Mouse (Mus musculus) duodenum, adult 2 months (tissue): ENCODE results near the gene Gm49366. TPM values are rescaled to one million over a fixed set of nuclear protein-coding genes. Genes with fewer than 3 reads are reported as not detected.

ENCODE experiments used
- polyA plus RNA-seq: library from polyadenylated mRNA; depleted of rRNA; stranded (reverse); fragments of >200 nt; gene quantifications from 2 replicates; pipeline ENCODE4 v1.2.3, GENCODE M21; 2012; ENCODE audit warnings: low replicate concordance; rRNA removed

Gm49366 gene
- not detected in 2 replicates for polyA plus RNA-seq

DNA sequence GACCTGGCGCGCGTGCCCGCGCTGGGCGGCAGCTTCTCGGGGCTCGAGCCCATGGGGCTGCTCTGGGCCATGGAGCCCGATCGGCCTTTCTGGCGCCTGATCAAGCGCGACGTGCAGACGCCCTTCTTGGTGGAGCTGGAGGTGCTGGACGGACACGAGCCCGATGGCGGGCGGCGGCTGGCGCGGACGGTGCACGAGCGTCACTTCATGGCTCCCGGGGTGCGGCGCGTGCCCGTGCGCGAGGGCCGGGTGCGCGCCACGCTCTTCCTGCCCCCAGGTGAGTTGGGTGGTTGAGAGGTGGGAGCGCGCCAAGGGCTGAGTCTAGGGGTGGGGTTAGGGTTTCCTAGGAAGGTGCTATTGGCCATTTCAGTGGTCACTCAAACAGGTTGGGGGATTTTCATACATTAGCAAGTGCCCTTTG lies at the start of gene Gm49366:
TSS of gene Gm49366 (plus strand) at position 245 of the 421 bp plus-strand sequence.

DNA sequence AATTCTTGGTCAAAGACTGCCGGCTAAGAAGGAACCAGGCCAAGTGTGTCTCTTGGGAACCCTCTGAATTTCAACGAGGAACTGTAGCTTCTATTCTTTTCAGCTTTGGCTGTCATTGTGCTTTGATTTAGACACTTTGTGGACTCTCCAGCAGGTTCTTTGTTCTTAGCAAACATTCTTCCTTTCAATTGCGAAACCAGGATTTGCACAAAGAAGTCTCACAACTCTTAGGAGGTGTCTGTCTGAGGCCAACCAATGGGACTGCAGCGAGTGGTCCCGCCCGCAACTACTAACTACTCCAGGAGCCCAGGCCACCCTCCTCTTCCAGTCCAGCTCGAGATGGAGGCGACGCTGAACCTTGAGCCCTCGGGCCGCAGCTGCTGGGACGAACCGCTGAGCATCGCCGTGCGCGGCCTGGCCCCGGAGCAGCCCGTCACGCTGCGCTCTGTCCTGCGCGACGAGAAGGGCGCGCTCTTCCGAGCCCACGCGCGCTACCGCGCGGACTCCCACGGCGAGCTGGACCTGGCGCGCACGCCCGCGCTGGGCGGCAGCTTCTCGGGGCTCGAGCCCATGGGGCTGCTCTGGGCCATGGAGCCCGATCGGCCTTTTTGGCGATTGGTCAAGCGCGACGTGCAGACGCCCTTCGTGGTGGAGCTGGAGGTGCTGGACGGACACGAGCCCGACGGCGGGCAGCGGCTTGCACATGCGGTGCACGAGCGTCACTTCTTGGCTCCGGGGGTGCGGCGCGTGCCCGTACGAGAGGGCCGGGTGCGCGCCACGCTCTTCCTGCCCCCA lies 29.4 kb upstream of the Gm49366 start, which contains the start of gene Acot1:
TSS of gene Acot1 (plus strand) at position 320 of the 795 bp plus-strand sequence.

DNA sequence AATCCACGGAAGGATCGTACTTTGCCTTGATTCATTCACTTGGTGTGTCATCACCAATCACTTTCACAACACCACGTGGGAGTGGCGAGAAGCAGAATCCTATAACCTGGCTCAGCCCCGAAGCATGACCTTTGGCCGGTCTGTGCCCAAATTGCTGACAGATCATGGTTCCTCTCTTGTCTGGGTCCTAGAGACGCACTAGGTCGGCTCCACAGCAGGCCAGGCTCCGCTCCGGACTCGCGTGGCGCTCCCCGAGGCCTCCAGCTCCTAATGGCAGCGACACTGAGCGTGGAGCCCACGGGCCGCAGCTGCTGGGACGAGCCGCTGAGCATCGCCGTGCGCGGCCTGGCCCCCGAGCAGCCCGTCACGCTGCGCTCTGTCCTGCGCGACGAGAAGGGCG lies 494 bp upstream of the Gm49366 start, which contains the start of gene Acot4:
TSS of gene Acot4 (plus strand) at position 139 of the 400 bp plus-strand sequence.

DNA sequence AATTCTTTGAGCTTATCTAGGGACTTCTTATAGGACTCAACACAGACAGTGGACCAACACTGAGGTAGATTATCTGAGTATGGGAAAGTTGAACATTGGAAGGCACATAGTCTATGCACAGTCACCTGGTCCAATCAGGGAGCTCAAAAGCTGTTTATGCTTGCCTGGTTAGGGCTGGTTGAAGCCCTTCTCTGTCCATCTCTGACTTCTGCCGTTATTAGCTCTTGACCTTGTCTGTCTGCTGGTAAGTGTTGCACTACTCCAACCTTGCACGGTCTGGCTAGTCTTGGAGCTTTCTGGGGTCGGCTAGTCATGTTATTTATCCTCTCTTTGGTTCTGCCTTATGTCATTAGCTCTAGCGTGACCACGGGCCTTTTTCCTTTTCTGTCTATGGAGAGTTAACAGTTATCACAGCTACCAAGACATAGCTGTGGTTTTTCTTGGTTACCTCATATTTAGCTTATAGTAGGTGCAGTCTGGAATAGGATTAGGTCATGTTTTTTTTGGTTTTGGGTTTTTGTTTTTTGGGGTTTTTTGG lies 13.3 kb downstream of the Gm49366 start, which contains the start of gene Acot3:
TSS of gene Acot3 (plus strand) at position 208 of the 538 bp plus-strand sequence.

DNA sequence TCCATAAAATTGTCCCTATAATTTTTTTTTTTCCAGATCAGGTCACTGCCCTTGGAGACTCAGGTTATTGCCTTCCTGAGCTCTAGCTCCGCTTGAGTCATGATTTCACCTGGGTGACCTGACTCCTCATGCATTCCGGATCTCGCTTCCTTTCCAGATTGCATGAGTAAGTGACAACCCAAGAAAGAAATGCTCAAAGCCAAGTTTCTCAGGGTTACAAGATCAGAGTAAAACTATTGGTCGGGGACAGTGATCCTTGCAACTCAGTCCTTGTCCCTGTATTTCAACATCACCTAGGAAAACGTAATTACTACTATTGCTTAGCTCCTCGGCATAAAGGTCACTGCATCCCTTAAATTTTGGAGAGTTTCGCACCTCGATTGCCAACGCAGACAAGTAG lies 30.3 kb downstream of the Gm49366 start, which contains the start of gene Acot5:
TSS of gene Acot5 (plus strand) at position 340 of the 400 bp plus-strand sequence.

DNA sequence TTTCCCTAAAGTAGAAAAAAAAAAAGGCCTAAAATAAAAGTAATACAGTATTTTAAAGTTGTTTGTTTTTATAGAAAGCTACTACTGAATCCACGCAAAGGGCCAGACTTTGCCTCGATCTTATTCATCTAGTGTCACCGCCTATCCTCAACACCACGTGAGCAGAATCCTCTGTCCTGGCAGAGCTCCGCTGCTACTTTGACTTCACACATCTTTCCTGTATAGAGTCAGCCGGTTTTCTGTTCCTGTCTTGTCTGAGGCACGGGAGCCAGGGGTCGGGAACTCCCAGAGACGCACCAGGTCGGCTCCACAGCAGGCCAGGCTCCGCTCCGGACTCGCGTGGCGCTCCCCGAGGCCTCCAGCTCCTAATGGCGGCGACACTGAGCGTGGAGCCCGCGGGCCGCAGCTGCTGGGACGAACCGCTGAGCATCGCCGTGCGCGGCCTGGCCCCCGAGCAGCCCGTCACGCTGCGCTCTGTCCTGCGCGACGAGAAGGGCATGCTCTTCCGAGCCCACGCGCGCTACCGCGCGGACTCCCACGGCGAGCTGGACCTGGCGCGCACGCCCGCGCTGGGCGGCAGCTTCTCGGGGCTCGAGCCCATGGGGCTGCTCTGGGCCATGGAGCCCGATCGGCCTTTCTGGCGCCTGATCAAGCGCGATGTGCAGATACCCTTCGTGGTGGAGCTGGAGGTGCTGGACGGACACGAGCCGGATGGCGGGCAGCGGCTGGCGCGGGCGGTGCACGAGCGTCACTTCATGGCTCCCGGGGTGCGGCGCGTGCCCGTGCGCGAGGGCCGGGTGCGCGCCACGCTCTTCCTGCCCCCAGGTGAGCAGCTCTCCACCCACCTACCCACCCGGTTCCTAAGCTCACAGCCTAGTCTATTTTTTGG lies 62.1 kb downstream of the Gm49366 start, which contains the start of gene Acot6:
TSS of gene Acot6 (plus strand) at position 51 of the 889 bp plus-strand sequence.

Other genes with a start within 250 kb of the Gm49366 start
- gene Numb, start 117.0 kb upstream of the Gm49366 start, polyA plus RNA-seq: 101 and 125 TPM in 2 replicates
- 18.0 and 20.5 TPM in 2 replicates for gene Riox1, start 88.3 kb upstream of the Gm49366 start, polyA plus RNA-seq
- not detected in 2 replicates for gene Heatr4, start 54.1 kb upstream of the Gm49366 start, polyA plus RNA-seq
- 12.7 and 13.1 TPM in 2 replicates for gene Acot2, start 51.1 kb upstream of the Gm49366 start, polyA plus RNA-seq
- 5.9 and 13.6 TPM in 2 replicates for gene Acot1, start 29.4 kb upstream of the Gm49366 start, polyA plus RNA-seq
- 21.9 and 52.3 TPM in 2 replicates for gene Acot4, start 556 bp upstream of the Gm49366 start, polyA plus RNA-seq
- gene Acot3, start 13.2 kb downstream of the Gm49366 start, polyA plus RNA-seq: 0.08 TPM in 2 replicates
- gene Acot5, start 30.4 kb downstream of the Gm49366 start, polyA plus RNA-seq: 0.06 TPM in 1 of 2 replicates, not detected in the other
- gene Acot6, start 61.7 kb downstream of the Gm49366 start, polyA plus RNA-seq: 0.71 and 1.7 TPM in 2 replicates
- gene Dnal1, start 75.4 kb downstream of the Gm49366 start, polyA plus RNA-seq: 0.25 and 0.62 TPM in 2 replicates
- gene Pnma1, start 109.6 kb downstream of the Gm49366 start, polyA plus RNA-seq: 0.20 and 0.41 TPM in 2 replicates
- 9.3 and 10.4 TPM in 2 replicates for gene Elmsan1, start 179.9 kb downstream of the Gm49366 start, polyA plus RNA-seq
- 4.3 and 5.2 TPM in 2 replicates for gene Ptgr2, start 246.3 kb downstream of the Gm49366 start, polyA plus RNA-seq